Mouse (Mus musculus): ENCODE results near the gene Trim11.

Trim11 gene

DNA sequence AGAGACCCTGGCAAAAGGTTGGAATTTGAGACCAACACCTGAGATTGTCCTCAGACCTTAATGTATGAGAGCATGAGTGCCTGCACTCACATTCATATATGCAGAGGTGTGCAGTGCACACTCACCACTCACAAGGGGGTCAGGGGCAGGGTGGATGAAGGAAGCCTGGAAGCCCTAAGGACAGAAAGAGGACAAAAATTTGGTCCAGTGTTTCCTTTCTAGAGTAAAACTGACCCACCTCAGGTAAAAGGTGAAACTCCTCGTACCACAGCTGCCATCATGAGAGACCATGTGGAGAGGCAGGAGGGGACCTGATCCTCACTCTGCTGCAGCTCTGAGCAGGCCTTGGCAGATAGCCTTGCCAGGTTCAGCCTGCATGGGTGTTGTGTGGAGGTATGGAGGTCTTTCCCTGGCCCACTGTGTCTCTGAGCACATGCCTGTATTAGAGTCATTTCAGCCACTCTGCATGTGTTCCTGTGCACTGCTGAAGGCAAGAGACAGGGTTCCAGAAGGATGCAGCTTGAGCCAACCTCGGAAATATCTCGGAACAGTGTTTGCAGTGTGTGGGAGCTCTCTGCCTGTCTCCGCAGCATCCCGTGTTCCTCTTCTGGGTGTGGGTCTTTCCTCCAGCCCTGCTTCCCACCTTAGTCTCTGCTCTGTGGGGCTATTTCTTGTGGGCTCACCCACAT is 20.5 kb upstream of the Trim11 start:
- no peak for DNase-seq

DNA sequence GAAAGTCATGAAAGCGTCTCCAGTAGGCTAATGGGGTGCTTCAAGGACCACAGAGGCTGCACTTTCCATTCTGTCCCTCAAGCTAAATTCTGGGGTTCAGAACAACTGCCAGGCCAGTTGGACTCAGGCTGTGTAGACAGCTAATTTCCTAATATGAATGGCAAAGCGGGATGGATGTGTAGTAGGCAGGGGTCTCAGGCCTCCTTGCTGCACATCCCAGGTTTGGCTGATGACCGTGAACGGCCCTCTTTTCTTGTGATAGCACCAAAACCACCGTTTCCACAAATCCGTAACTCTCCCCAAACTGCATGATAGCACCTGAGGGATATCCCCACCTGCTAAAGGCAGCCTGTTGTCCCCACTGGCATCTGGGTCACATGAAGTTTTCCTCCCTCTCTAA is 19.4 kb upstream of the Trim11 start:
- DNase-seq: no peak

DNA sequence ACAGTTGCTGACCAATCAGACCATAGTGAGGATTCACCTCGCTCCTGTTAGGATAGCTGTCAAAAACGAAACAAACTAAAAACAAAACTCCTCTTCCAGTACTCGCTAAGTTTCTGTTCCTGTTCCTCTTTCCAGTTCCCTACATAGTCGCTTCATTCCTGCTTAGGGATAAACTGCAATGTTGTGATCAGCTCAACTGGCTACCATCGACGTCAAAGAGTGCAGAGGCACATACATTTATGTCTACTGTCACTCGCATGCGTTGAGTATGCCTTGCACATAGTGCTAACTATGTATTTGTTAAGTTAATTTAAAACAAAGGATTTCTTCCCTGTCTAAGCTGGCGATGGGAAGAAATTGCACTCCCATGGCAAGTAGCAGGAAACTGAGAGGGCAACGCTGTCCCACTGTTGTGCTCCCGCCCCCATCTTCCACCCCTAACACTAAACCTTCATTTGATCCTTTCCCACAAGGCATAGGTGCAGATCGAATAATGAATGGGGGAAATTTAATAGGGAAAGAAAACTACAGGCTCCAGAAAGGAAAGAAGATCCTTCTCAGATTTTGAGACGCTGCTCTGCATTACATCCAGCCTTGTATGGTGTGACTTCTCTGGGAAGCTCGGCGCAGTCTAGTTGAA is 18.6 kb upstream of the Trim11 start:
- DNase-seq: no peak

DNA sequence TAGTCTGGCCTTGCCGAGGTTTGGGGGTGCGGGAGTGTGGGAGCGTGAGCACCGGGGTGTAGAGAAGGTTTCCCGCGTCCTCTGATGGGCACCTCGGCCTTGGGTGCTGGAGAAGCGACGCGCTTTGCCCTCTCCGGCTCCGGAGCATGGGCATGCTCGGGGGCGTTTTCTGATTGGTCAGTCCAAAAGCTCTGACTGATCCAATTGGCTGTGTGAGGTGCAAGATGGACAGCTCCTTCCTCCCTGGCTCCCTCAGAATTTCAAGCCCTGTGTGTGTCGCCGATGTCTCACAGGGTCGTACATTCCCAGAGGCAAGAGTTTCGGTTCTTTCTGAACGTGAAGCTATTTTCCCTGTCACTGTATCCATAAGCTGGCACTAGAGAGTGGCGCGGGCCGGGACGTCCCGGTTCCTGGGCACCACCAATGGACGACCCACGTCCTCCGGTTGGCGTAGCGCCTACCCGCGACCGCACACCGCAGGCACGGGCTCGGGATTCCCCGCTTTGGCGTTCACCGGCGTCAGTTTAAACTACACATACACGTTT is 17.9 kb upstream of the Trim11 start:
- DNase-seq: peak; percentile 84

DNA sequence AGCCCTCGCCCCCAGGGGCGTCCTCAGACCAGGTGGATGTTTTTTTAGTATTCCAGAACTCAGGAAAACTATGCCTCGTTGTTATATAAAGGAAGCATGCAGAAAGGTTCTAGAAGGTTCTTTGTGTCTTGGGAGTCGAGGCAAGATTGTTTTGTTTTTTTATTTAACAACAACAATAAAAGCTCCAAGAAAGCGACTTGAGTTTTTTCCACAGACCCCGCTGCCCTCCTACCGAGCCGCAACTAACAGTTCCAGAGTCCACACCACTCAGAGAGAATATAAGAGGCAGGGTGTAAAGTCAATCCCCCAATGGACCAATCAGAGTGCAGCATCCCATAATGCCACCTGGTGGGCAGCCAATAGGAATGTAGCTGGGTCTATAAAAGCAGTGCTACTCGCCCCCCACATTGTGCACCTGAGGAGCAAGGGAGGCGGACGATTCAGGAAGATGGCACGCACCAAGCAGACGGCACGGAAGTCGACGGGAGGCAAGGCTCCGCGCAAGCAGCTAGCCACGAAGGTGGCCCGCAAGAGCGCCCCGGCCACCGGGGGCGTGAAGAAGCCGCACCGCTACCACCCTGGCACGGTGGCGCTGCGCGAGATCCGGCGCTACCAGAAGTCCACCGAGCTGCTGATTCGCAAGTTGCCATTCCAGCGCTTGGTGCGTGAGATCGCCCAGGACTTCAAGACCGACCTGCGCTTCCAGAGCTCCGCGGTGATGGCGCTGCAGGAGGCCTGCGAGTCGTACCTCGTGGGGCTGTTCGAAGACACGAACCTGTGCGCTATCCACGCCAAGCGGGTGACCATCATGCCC is 16.3 kb upstream of the Trim11 start:
- no peak for DNase-seq

DNA sequence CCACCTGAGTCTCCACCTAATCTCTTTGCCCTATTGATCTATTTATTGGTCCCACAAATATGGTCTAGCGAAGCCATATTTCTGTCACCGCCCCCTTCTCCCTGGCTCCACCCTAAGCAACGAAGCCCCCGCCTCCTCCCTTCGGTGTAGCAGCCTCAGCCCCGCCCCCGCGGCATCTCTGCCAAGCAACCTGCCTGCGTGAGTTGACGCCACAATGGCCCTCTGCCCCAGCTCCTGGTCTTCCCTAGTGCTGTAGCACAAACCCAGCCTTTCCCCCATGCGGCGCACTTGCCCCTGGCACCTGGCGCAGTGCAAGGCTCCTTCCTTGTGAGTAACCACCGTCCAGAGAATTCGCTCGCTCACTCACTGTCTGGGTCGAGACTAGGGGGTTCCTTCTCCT is 14.3 kb upstream of the Trim11 start:
- peak; percentile 60 for DNase-seq

DNA sequence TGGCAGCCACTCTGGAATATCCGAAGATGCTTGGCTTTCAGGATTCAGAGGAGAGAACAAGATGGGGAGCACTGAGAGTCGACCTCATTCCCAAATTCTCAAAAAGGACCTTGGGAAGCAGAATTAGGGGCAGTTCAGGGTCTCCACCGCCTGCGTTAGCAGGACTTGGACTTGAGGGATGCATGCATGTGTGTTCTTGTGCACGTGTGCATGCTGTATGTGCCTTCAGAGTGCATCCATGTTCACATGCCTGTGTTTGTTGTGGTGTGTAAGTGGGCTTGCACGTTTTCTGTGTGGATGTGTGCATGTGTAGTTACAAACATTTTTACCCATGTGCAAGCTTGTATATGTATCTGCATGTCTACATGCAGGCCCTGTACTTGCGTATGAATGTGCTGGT is 13.7 kb upstream of the Trim11 start:
- no peak for DNase-seq

DNA sequence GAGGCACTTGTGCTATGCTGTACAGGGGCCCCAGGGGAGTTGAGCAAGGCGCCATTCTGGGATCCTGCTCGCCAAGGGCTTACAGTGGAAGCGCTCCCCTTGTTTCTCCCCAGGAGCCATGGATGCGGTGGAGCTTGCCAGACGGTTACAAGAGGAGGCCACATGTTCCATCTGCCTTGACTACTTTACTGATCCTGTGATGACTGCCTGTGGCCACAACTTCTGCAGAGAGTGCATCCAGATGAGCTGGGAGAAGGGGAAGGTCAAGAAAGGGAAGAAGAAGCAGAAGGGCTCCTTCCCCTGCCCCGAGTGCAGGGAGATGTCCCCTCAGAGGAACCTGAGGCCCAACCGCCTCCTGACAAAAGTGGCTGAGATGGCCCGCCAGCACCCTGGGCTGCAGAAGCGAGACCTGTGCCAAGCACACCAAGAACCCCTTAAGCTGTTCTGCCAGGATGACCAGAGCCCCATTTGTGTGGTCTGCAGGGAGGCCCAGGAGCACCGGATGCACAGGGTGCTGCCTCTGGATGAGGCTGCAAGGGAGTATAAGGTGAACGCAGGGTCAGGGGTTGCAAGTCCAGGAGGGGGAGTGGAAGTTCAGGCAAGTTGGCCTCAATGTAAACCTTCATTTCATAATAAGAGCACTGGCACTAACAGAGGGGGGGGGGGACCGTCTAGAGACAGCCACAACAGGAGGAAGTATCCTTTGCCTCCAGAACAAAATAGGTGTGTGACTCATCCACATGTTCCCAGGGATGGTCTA is 12.7 kb upstream of the Trim11 start:
- no peak for DNase-seq

DNA sequence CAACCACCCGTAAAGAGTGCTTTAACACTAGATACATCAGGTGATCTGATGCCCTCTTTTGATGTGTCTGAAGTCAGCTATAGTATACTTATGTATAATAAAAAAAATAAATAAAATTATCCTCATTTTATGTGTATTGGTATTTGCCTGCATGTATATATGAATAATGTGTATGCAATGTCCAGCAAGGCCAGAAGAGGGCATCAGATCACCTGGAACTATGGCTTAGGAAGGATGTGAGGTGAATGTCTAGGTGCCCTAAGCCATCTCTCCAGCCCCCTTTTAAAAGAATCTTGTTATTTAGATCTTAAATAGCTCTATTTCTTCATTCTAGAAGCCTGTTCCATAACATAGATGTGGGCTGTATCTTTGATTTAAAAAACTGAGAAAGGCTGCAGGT is 10.5 kb upstream of the Trim11 start:
- DNase-seq: peak; percentile 57

DNA sequence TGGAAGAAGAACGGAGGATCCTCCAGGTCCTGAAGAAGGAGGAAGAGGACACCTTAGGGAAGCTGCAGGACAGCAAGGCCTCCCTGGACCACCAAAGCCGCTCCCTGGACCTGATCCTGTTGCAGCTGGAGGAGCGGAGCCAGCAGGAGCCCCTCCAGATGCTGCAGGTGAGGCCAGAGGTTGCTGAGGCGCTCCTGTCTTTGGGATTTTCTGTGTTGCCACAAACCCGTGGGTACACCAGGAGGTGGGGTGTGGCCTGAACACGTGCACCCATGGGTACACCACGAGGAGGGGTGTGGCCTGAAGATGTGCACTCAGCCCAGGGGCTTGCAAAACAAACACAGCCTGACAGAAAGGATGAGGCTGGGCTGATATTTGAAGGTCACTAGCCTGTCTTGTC is 9.3 kb upstream of the Trim11 start:
- DNase-seq: no peak

DNA sequence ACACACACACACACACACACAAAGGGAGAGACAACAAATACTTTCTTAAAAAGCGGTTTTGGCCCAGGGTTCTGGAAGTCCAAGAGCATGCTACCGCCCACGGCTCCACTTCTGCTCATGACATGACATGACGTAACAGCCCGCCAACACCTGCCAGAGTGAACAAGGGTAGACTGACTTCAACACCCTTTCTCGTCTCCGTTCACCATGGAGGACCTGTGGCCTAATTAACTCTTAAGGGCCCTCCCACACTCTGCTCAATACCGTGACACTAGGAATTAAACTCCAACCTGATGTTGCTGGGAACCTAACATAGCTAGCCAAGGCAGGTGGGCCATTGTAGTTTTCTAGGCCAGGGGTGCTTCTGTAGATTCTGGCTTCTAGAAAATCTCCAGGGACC is 8.9 kb upstream of the Trim11 start:
- no peak for DNase-seq

DNA sequence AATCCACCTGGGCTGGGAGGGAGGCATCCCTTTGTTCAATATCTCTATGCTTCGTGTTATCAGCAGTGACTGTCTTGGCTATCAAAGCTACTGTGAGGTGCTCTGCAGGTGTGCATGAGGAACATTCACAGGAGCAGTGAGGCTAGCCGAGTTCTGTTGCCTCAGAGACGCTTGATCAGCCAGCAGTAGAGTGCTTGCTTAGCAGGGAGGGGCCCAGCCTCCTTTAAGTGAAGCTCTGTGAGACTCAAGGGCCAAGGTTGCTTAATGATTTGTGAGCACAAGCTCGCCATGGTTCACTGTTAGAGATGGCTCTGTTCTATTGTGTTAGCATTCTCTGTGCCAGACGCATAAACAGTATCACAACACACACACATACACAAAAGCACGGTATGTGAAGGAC is 8.2 kb upstream of the Trim11 start:
- DNase-seq: peak; percentile 62

DNA sequence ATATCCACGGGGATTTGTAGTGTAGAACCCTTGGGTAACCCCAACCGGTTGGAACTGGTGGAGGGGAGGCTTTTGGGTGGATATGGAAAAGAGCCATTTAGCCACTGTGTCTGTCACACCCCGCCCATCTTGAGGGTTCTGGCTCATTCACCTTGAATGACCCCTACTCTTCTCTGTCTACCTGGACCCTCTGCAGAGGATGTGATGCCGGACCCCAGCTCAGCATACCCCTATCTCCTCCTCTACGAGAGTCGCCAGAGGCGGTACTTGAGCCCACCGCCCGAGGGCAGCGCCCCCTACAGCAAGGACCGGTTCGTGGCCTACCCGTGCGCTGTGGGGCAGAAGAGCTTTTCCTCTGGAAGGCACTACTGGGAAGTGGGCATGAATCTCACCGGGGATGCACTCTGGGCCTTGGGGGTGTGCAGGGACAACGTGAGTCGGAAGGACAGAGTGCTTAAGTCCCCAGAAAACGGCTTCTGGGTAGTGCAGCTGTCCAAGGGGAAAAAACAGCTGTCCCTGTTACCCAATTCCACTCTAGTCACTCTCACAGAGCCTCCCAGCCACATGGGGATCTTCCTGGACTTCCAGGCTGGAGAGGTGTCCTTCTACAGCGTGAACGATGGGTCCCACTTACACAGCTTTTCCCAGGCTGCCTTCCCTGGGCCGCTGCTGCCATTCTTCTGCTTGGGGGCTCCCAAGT is 6.9 kb upstream of the Trim11 start:
- no peak for DNase-seq

DNA sequence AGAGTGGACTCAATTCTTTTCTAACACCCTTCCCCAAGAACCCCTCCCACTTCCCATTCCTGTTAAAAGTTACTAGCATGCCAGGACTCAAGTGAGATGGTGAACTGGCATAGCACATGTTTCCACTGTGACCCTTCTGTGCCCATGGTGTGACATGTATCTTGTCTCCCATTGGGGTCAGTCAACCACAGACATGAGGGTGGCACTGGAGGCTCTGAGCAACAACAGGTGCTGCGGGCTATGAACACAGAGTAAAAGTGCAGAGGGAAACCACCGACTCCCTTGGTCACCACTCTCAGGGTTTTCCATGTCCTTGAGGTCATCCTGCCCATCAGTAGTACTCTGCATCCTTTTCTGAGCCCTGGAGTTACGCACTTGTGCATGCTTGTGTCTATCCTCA is 6.1 kb upstream of the Trim11 start:
- no peak for DNase-seq

DNA sequence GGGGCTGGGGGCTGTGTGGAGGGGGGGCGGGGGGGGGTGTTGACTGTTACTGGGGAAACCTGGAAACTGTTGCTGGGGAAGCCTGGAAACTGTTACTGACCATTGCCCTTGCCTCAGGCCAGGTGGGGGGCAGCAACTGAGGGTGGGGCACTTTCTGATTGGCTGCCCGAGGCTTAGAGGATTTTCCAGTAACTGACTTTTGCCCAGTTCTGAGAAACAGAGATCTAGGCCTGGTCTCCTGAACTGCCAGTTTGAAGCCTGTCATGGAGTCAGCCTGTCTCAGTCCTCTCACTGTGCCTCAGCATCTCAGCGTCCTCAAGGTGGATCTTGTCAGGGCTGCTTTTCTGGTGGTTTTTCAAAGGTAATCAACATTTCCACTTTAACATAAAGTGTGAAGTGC is 3.5 kb upstream of the Trim11 start:
- no peak for DNase-seq

DNA sequence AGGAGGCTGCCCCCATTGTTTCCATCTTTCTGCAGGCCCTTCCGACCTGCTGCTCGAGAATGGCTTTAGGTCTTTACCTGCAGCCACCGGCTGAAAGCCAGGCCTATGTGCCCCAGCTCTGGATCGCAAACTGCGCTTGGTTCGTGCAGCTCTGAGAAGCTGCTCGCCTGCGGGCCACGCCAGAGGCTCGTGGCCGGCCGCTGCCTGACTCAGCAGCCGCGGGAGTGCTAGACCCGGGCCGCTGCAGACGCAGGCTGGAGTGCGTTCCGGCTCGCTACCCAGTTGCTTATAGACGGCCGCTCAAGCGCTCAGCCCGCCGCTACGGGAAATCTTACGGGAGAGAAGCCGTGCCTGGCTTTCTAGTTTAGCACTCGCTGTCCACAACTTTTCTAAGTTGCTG is 743 bp upstream of the Trim11 start:
- DNase-seq: peak; percentile 63

DNA sequence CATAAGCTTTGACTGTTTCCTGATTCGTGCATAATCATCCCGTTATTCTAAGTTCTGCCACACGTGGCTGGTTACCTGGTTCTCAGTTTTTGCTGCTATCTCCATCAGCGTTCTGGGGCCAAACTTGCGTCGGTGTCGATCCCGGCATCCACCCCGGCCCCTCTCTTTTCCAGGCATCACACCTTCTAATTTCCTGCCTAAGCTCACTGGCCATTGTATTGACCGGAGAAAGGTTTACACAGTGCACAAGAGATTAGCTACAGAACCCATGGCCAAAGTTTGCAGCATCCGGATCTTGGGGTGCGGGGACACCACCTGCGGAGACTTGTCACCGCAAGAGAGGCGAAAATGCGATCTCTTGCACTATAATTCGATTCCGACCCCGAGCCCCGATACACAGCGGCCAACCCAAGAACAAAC is 276 bp upstream of the Trim11 start:
- DNase-seq: no peak

DNA sequence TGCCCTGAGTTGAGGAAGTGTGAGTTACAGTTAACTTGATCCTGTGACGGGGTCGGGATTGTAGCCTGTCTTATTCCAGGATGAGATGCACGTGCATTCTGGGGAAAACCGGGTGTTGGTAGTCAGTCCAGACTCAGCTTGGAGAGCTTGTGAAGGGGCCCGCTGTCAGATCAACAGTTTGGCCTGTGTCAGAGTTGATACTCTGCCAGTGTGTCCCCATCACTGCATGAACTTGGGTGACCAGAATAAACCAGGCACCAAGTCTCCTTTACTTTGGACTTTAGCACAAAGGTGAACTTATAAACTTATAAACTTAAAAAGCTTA is 775 bp downstream of the Trim11 start:
- no peak for DNase-seq

DNA sequence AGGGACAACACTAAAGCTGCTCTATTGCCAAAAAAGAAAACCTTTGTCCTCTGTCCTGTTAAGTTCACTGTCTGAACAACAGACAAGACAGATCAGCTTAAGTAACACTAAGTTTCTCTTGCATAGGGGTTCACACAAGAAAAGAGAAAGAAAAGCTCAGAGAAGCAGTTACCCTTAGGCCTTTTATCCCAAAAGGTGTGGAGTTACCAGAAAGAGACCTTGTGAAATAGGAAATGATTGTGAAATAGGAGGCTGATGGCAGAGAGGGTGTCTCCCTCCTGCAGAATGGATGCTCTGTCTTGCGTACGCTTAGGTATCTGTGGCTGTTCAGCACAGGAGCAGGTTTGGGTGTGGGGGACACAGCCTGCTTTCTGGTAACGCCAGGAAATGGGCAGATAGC is 1.3 kb downstream of the Trim11 start:
- DNase-seq: no peak

DNA sequence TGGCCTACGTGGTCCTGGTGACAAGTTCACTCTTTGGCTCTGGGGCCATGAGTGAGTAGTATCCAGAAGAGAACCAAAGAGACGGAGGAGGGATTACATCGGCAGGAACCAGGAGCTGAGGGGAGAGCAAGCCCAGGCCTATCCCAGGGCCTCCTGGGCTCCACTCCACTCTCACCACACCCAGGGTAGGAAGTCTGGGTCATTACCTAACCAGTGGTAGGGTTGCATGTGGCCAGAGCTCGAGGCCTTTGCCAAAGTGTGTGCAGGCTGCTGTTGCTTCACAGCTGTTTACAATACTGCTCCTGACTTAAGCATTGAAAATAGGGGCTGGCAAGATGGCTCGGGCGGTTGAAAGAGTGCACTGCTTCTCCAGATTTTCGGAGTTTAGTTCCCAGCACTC is 1.8 kb downstream of the Trim11 start:
- no peak for DNase-seq

DNA sequence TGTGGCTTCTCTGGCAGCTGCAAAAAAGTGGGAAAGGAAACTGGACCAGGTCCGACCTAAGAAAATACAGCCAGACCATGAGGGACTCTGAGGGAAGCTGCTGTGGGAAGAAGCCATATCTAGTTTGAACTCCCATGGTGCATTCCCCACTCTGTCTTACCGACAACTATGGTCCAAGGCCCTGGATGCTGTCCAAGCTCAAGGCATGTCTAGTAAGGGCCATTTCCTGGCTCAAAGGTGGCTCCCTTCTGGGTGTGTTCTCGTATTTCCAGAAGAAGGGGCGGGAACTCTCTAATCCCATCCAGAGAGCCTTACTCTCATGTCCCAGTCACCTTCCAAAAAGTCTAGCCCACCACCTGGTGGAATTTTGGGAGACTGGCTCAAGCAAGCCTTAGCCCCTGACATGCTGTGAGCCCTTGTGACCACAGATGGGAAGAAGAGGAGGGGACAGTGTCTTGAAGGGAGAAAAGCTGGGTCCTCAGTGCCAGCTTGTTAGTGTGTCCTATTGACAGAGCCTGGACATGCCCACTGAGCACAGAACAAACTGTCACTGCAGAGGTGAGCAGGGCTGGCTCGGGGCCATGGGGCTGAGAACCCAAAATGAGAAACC is 2.6 kb downstream of the Trim11 start:
- peak; percentile 75 for DNase-seq
